Mouse (Mus musculus): ENCODE measurements around the gene Abcc2.
A peak's percentile ranks its signal among the peaks of the same experiment; 100 is the strongest.

The Abcc2 gene

GRCm38 (mm10) chr19:43857347-43857746, 75.4 kb downstream of the Abcc2 start:
- DNase-seq = peak; percentile 59

DNA sequence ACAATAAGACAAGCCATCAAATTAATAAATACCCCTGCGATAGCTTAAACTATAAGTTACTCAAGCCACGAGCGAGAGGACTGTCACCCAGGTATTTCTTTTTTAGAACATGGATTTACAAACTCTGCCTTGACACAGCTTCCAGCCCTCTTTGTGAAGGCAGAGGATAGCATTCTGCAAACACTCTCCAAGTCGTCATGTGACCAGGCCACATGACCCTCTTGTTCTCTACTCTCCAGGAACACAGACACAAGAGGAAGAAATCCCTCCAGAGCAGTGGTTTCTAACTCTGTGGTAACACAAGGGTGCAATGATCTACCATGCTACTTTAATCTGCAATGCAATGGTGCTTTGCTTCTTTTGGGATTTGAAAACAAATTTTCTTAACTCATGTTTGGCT, 88.4 kb downstream of the Abcc2 start:
- DNase-seq = no peak

DNA sequence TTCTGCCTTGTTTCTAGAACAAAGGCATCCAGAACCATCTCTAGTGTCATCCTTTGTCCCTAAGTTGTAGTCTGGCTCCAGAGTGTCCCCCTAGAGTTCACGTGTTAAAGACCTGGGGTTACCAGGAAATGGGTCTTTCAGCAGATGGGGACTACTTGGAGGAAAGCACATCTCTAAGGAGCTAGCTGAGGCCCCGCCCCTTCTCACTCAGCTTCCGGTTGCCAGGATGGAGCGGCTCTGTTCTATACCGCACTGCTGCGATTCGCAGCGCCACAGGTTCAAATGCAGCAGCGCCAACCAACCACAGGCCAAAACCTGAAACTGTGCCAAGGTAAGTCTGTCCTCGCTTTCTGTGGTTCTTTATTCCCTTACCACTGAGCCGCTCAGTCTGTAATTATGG, 92.4 kb downstream of the Abcc2 start:
- DNase-seq = no peak

DNA sequence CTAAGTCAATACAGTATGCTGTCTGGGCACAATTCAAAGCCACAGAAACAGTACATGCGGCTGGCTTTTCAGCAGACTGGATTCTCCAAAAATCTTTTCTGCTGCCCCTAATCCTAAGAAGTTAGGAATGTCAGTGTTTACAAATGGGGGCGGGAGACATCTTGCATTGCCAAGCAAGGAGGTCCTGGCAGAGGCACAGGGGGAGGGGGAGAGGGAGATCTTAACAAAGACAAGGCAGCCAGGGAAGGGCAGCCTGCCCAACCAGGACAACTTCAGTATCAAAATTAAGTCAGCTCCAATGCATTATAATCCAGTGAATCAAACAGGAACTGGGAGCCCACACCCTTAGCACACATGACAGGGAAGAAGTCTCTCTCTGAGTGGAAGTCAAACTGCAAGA, 94.0 kb downstream of the Abcc2 start:
- peak; percentile 85 for DNase-seq

- DNase-seq = no peak
These were observed 95.4 kb downstream of the Abcc2 start for GRCm38 (mm10) chr19:43877364-43877763.

DNA sequence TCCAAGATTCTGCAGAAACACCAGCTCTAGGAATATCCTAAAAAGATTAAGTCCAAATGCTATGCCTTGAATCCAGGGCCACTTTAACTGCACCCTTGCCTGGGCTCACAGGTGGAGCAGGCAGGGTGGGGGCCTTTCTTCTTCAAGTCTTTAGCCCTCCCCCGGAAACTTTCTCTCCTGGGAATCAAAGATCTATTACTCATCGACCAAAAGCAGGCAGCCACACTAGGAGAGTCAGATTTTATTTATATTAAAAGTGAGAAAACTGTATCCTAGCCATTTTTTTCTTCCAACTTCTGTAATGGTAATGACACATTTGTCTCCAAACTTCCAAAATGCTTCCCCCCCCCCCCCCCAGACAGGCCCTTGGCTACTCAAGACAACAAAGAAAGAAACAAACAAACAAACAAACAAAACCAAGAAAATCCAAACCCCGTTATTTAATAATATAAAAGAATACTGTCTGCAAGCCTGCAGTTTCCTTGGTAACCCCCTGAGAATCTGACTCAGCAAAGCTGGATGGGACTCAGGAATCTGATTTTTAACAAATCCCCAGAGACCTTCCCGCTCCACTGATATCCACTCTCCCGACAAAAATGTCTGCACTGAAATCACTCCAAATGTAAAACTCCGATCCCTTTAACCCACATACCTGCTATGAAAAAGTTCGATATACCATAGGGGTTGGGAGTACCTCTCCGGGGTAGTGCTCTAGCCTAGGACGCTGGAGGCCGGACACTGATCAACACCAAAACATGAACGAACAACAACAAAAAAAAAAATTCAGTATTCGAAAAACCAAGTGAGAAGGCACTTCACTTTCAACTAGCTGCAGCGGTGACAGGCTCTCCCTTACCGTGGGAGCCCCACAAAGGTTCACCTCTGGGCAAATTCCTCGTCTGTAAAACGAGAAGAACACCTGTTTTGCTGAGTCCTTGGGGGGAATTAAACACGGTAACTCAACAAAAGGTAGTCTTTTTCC, 96.4 kb downstream of the Abcc2 start:
- peak; percentile 32 for DNase-seq

DNA sequence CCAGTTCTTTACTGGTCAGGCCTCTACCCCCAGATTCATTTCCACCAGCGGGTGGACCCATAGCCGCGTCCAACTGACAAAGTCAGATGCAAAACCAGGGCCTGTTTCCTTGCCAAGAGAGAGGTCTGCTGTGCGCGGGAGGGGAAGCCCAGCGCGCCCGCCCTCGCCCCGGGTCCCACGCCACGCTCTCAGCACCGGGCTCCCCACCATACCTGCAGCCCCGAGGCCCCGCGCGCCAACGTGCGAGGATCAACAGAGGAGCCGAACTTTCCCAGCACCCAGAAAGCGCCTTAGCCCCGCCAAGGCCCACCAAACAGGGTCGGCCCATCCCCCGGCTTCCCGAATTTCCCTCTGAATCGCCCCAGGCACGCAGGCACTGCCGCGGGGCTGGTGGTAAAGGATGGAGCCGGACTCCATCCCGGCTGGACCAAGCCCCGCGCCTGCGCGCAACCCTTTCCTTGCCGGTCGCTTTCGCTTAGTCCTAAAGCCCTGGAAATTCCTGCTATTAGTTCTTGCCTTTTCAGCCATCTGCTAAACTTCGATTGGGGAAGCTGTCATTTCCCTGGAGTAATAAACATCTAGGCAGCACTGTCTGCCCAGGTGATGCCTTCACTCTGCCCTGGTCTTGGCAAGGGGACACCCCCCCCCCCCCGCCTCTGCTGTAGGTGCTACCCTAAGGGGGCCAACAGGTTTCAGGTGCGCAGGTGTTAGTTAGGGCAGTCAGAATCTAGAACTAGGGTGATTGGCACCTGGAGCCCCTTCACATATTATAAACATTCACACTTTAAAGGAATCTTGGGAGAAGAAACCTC, 97.6 kb downstream of the Abcc2 start:
- peak; percentile 92 for DNase-seq

DNA sequence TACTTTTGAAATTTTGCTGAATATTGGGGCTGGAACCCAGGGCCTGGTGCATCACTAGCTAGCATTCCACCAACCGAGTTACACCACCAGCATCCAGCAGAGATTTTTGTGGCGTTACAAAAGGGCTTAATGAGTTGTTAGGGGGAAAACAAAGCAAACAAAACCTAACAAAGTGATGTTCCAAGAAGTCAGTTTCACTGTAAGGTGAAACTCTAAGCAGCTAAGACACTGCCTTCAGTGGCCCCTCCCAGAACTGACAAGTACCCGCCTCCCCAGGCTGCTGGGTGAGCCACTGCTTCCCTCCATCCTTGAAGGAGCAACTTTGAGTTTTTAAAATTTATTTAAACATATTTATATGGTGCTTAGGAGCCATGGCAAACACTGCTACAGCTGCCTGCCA, 98.4 kb downstream of the Abcc2 start:
- DNase-seq = no peak

GRCm38 (mm10) chr19:43881615-43882014, 99.6 kb downstream of the Abcc2 start:
- no peak for DNase-seq

DNA sequence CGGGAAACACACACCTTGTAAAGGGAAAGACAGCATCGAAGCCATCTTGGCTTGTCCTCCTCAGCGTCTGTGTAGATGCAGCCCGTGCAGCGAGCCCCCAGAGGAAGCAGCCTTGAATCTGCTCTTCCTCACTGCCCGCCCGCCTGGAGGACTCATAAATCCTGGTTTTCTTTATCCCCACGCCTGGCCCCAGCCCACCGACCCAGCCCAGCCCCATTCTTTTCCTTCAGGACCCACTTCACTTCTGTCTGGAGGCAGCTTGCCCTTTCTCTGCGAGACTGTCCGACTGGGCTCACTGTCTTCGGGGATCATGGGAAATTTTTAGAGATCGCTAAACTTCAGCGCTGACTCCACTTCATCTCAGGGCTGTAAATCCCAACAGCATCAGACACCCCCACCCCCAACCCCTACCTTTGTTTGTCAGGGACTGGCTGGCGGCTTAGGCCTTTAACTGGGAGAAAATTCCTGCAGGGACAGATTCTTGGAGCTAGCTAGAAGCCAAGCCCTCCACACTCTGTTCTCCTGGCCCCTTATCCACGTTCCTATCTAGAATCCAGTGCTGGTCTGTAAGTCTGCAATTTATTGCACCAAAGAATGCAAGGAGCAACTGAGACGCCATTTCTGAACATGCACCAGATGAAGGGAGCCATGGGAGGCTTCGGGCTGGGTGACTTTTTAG, 101.0 kb downstream of the Abcc2 start:
- DNase-seq = no peak

DNA sequence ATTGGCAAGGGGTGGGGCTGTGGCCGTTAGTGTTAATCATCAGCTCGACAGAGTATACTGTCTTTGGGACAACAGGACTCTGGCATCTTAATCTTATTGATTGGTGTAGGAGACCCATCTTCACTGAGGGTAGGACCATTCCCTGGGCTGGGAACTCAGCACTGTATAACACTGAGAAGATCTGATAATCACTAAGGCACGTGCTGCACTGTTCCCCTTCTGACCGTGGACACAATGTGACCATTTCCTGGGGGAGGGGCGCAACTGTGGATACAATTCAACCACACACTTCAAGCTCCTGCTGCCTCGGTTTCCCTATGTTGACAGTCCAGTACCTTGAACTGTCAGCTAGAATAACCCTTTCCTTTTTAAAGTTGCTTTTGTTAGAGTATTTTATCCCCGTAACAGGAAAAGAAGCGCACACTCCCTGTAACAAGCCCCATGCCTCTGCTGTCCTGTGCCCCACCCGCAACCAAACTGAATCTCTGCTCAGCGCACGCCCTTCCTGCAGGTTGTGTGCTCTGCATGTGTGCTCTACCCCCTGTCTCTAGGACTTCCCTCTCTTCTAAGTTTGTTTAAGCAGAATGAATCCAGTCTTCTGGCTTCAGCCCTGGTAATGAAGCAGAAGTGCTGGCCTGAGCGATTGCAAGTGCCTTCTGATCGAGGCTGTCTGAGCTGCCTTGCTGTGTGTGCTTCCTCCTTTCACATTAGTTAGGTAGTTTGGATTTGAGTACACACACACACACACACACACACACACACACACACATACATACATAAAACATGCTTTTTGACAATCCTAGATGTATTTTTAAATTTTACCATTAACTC, 102.9 kb downstream of the Abcc2 start:
- DNase-seq = no peak

DNA sequence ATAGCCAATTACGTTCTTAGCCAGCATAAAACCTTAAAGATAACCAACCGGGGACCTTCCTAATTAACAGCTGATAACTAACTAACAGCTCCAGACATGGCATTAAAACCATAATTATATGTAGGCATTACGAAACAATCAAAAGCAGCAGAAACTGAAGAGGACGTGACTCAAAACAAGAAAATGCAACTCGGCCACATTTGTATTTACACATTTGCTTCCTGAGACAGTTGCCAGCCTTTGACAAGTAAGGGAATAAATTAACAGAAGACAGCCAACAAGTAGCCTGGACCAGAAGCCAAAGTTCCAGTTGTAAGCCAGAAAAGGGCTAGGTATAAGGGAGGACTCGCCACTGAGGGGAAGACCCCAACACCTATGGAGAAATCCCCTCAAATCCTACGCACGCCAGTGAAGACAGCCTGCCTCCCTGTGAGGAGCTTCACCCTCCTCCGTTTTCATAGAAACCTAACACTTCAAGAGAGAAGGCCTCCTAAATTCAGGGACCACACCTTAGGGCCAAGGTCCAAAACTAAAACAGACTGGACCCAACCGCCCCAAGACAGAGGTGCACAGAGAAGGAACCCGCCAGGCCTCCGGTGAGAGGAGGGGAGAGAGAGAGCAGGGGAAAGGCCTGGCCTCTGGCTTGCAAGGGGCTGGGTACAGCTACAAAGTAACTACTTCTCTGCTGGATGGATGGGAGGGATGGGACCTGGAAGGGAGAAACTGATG, 104.5 kb downstream of the Abcc2 start:
- no peak for DNase-seq

DNA sequence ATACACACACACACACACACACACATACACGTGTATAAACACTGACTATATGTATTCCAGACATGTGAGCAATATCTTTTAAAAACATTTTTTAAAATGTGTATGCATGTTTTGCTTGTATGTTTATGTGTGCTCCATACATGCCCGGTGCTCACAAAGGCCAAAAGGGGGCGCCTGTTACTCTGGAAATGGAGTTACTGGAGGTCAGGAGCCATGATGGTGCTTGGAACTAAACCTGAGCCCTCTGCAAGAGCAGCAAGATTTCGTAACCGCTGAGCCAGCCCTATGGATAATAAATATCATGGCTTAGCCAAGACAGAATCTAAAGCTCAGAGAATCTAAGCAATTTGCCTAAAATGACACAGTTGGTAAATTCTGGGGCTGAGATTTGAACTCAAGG, 105.2 kb downstream of the Abcc2 start:
- DNase-seq = no peak

DNA sequence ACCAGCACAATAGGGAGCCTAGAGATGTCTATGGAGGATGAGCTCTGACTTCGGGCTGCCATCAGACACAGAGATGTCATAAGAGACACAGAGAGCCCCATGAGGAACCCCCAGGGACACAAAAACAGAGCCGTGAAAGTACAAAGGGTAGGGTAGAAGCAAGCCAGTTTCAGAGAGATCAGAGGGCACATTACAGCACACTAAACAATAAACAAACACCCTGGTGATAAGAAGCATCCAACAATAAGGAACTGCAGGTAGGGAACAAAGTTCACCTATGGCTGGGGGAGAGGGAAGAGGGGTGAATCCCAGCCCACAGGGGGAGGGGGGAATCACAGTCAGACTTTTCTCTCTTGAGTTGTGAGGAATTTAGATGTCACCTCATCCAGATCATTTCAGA, 105.7 kb downstream of the Abcc2 start:
- no peak for DNase-seq
